Mouse (Mus musculus) brain, embryonic 14.5 days (tissue): ENCODE measurements around the gene Etfb. TPM values are rescaled to one million over a fixed set of nuclear protein-coding genes. Genes with fewer than 3 reads are reported as not detected.
"Not testable (repeated sequence)": the region's sequence is repeated elsewhere in the genome, so short reads cannot be mapped to it uniquely, and the experiment has no call there.

Experiments used
- DNase-seq: peaks from one replicate; pipeline ENCODE4 v3.0.0-alpha.2; 2011; ENCODE audit warnings: low read depth
- CTCF ChIP-seq: fragments of 200-500 bp; IDR thresholded peaks from 2 replicates; pipeline ENCODE4 v1.5.1; 2012; ENCODE audit warnings: inconsistent platforms, mild to moderate bottlenecking, moderate library complexity, borderline replicate concordance; ENCODE audit not compliant: insufficient read depth, insufficient read length; ENCODE audit errors: extremely low read depth
- POLR2A ChIP-seq: fragments of 200-500 bp; IDR thresholded peaks from 2 replicates; pipeline ENCODE4 v1.6.1; 2012; ENCODE audit warnings: mild to moderate bottlenecking, inconsistent platforms, borderline replicate concordance; ENCODE audit not compliant: poor library complexity, insufficient read depth, insufficient read length, severe bottlenecking; ENCODE audit errors: extremely low read depth
- polyA plus RNA-seq: library from polyadenylated mRNA; depleted of rRNA; stranded (reverse); fragments of >200 nt; gene quantifications from 2 replicates; pipeline ENCODE4 v1.2.3, GENCODE M21; 2012; rRNA removed

Gene Etfb
- 69.0 and 71.0 TPM in 2 replicates for polyA plus RNA-seq

GRCm38 (mm10) chr7:43443917-43444293 is at the start of gene Etfb, which contains the start of gene Gm45233:
Gene Etfb, plus strand, starts transcription at chr7:43444083.
Gene Gm45233, plus strand, starts transcription at chr7:43444128.
- DNase-seq: peak; percentile 98
- TF ChIP-seq POLR2A: peak; percentile 28; the same call in 1 of the 2 replicates
- TF ChIP-seq CTCF: no peak

DNA sequence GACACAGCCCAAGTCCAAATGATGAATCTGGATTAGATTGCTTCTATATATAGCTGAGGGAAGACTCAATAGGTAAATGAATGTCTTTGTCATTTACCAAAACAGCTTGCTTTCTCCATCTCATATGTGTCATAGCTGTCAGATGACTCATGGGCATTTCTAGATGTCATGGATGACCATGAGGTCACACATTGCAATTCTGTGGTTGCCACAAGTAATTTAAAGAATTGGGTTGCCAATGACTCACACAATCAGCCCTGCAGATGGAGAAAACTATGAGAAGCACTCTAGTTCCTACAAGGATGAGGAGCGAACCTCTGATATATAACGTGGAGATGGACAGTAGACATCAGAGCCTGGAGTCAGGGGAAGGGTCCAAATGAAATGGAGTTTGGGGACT is 44.4 kb upstream of the Etfb start:
- TF ChIP-seq CTCF (no peak), POLR2A (no peak)
- DNase-seq: no peak

- DNase-seq: no peak
- TF ChIP-seq POLR2A (no peak), CTCF (no peak)
Observed at GRCm38 (mm10) chr7:43402718-43403117, 41.2 kb upstream of the Etfb start.

DNA sequence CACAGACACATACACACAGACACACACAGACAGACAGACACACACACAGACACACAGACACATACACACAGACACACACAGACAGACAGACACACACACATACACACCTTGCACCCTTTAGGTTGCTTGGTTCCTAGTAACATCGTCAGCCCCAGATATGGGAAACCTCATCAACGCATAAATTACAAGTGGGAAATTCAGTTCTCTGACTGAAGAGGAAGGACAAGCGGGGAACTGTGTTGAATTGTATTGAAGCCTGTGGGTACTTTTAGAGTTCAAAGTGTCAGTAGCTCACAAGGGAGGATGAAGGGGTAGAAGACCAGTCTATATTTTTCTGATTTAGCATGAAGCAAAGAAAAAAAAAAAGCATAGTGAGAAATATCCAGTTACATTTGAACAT is 36.3 kb upstream of the Etfb start:
- no peak for DNase-seq
- no peak for TF ChIP-seq CTCF
- no peak for TF ChIP-seq POLR2A

- DNase-seq: no peak
- TF ChIP-seq POLR2A: no peak
- TF ChIP-seq CTCF: no peak
Observed at GRCm38 (mm10) chr7:43408131-43408553, 35.7 kb upstream of the Etfb start, which contains the start of gene Siglecg. Gene Siglecg, plus strand, starts transcription at chr7:43408204.

DNA sequence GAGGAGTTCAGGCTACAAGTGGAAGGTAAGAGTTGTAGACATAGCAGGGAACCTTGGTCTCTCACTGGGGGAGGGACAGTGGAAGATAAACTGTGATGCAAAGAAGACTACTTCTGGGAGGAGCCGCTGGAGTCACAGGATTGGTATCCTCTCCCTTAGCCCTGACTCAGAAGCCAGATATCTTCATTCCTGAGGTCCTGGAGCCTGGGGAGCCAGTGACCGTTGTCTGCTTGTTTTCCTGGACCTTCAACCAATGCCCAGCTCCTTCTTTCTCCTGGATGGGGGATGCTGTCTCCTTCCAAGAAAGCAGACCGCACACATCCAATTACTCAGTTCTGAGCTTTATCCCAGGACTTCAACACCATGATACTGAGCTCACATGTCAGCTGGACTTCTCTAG is 34.8 kb upstream of the Etfb start:
- DNase-seq: no peak
- no peak for TF ChIP-seq CTCF
- no peak for TF ChIP-seq POLR2A

GRCm38 (mm10) chr7:43411724-43412123 is 32.2 kb upstream of the Etfb start:
- DNase-seq: not testable (repeated sequence)

GRCm38 (mm10) chr7:43417298-43417697 is 26.6 kb upstream of the Etfb start:
- no peak for TF ChIP-seq POLR2A
- 0 out of 2 replicates have a peak, but pooled peaks have one; percentile 11 for TF ChIP-seq CTCF
- DNase-seq: no peak

GRCm38 (mm10) chr7:43422995-43423617 is 20.8 kb upstream of the Etfb start:
- no peak for TF ChIP-seq POLR2A
- peak; percentile 95 for TF ChIP-seq CTCF
- peak; percentile 79 for DNase-seq

- no peak for TF ChIP-seq POLR2A
- no peak for TF ChIP-seq CTCF
- no peak for DNase-seq
Observed at GRCm38 (mm10) chr7:43423991-43424625, 19.8 kb upstream of the Etfb start.

DNA sequence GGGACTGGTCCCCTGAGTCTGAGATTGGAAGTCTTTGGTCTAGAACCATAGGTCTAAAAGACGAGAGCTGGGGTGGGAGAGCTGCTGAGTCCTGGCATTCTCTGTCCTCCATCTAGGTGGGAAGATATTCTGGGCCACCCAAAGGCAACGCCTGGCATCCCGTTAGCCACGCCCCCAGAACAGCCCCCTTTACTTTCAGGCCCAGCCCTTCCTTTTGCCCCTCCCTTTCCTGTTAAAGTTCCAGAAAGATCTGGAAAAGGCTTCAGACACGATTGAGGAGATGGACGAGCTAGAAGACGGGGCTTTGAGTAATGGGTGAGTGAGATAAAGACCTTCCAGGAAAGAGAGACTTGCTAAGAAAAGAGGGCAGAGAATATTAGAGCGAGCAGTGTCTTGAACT is 16.5 kb upstream of the Etfb start, which contains the start of gene Lim2:
Lim2 (plus strand) TSS at position 265 of the 400 bp plus-strand sequence.
- no peak for DNase-seq
- TF ChIP-seq CTCF (no peak), POLR2A (no peak)

DNA sequence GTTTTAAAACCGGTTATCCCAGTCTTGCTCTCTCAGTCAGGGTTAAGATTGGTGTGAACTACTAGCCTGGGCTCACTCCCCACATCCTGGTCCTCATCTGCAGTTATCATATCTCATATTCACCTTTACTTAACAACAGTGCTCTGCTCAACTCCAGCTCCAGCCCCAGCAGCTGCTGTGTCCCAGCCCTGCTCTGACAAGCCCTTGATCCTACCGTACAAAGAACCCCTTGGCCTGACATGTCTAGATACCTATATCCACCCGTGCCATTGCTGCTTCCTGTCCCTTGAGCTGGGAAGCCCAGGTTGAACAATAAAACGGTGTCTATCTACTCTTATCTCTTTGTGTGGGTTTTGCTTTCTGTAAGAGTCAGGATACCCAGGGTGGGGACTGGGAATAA is 14.4 kb upstream of the Etfb start:
- TF ChIP-seq CTCF (no peak), POLR2A (no peak)
- DNase-seq: no peak
